Mouse (Mus musculus) mature B cell (primary cell): Measurements from ENCODE around the gene Twf2.
"Not testable (repeated sequence)": the region's sequence is repeated elsewhere in the genome, so short reads cannot be mapped to it uniquely, and the experiment has no call there.

ENCODE experiments used
- in situ Hi-C: fragments of 300-500 bp; cut with MboI; formaldehyde crosslinking; loops from 2 replicates; pipeline ENCODE4 v1.14.3; 2019

The Twf2 gene

GRCm38 (mm10) chr9:106202819-106203636 is at the start of gene Twf2:
Twf2 (plus strand) TSS chr9:106203108.
- in situ Hi-C loops: no loop called here

DNA sequence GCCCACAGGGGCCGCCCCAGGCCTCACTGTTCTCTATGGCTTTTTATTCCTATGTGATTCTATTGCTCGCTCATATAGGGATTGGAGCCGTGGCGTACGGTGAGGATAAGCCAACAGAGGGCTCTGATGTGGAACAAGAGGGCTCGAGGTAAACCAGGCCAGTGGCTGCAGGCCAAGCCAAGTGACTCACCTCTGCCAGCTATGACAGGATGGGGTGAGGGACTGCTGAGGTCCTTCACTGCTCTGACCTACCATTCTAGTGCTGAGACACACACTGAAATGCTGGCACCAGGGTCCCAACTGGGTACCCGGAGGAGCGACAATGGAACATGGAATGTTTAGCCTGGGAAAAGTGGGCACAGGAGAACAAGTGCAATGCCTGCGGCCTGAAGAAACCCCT is 48.8 kb upstream of the Twf2 start:
- in situ Hi-C loops: no loop called here

GRCm38 (mm10) chr9:106156419-106156818 is 46.5 kb upstream of the Twf2 start:
- in situ Hi-C loops: no loop called here

GRCm38 (mm10) chr9:106156921-106157622 is 45.8 kb upstream of the Twf2 start:
- in situ Hi-C loops: no loop called here

- in situ Hi-C loops: no loop called here
Measured at GRCm38 (mm10) chr9:106157623-106157925, 45.3 kb upstream of the Twf2 start.

- in situ Hi-C loops: no loop called here
Measured at GRCm38 (mm10) chr9:106158037-106158491, 44.8 kb upstream of the Twf2 start, which contains the start of gene Glyctk. Glyctk (minus strand) TSS chr9:106158138.

DNA sequence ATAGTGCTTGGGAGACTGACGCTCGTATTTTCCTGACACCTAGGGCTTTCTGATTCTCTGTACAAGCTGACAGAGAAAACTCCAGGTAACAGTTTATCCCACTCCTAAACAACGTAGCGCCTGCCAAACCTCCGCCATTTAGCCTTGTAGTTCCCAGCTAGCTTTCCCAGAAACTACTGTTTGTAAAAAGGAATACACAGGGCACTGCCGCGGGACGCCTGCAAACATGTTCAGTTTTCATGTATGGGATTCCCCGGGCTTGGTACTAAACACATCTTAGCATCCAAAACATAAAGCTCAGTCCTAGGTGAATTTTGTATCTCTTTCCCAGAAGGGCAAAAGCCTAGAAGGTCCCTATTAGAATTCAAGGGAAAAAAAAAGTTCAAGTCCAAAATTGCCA is 43.7 kb upstream of the Twf2 start:
- in situ Hi-C loops: no loop called here

DNA sequence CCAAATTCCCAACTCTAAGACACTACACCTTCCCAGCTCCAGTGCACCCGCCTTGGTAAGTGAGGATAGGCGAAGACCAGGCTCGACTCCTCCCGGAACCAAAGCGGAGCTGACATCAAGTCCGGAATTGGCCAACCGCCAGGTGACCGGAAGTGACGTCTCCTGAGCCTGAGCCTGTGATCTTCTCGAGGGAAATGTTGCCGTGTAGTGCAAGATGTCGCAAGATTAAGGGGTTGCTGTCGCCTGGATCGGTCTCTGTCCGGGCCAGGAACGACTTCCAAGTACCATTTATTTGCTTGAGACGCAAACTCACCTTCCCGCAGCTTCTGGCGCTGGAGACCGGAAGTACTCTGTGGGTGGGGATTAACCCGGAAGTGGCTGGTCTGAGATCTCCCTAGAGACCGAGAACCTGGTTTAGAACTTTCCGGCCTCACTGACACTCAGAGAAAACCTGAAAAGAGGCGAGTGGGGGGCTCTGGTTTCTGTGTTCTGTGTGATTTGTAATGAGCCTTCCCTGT is 43.1 kb upstream of the Twf2 start:
- in situ Hi-C loops: no loop called here

DNA sequence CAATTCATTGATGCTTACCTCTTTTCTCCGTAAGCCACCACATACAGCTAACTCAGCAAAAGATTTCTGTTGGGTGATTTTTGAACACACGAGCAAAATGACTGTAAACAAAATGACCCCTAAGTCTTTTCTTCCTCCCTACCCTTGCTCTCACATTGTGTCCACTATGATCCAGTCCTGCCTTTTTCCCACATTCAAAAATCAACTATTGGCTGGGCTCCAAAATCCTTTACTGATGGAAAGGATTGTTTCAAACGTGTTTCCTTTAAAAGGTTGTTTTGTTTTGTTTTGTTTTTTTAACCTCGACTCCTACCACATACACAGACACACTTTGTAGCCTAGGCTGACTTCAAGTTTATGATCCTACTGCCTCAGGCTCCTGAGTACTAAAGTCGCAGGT is 42.5 kb upstream of the Twf2 start:
- in situ Hi-C loops: no loop called here

DNA sequence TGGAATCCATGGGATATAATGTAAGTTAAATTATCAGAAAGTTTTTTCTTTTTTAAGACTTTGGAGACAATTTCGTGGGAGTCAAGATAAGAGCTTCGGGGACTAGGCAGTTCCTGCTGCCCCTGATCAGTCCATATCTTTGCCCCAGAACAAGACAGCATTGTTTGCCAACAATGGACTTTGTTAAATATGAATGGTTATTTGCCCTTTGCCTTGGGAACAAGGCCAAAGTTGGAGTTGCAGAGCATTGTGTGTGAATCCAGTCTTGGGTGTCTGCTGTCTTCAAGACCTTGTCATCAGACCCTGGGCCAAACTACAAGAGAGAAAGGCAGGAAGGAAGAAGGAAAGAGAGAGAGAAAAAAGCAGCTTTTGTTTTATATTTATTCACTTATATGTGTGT is 36.2 kb upstream of the Twf2 start:
- in situ Hi-C loops: no loop called here

DNA sequence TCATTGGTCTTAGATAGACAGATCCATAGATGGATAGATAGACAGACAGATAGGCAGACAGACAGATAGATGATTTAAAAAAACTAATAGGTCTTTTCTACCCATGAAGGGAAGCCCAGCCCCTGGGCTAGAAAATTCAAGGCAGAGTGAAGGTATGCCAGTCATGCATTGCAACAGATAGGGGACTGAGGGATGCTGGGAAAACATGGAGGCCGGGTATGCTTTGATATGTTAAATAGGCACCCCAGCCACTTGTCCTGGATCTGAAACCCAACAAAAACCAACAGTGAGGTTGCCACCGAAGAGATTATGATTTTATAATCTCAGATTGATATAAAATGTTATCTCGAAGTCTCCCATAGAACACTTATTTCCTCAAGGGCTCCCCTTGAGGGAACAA is 35.7 kb upstream of the Twf2 start:
- in situ Hi-C loops: no loop called here

- in situ Hi-C loops: no loop called here
Measured at GRCm38 (mm10) chr9:106167703-106168102, 35.2 kb upstream of the Twf2 start.

DNA sequence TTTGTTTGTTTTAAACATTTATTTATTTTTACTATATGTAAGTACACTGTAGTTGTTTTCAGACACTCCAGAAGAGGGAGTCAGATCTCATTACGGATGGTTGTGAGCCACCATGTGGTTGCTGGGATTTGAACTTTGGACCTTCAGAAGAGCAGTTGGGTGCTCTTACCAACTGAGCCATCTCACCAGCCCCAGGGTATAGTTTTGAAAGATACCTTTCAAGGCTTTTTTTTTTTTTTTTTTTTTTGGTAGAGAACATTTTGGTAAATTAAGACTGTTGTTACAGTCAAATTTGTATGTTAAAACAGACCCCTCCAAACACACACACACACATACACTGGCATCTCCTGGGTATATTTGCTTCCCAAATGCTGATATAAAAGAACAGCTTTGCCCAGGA is 33.9 kb upstream of the Twf2 start:
- in situ Hi-C loops: not testable (repeated sequence)

- in situ Hi-C loops: no loop called here
Measured at GRCm38 (mm10) chr9:106169917-106170316, 33.0 kb upstream of the Twf2 start.

- in situ Hi-C loops: no loop called here
Measured at GRCm38 (mm10) chr9:106170556-106171345, 32.2 kb upstream of the Twf2 start, which contains the start of gene Wdr82. Wdr82 (plus strand) TSS chr9:106170928.

GRCm38 (mm10) chr9:106171346-106172158 is 31.4 kb upstream of the Twf2 start:
- in situ Hi-C loops: no loop called here

DNA sequence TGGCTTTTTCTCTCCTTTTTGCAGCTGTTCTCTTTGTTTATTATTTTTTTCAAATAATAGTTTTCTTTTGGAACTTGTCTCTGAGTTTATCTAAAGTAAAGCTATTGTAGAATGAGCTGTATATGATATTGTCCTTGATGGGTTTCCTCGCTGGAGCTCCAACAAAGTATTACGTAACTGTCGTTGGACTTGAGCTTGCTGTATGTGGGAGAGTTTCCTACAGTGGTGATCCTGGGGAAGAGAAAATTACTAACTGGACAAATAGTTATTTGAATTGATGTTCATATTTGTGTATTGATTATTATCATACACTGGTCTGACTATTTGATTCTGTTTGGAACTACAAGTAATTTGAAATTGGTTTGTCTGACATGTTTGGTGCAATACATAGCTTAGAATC is 30.4 kb upstream of the Twf2 start:
- in situ Hi-C loops: no loop called here

GRCm38 (mm10) chr9:106173363-106173762 is 29.5 kb upstream of the Twf2 start:
- in situ Hi-C loops: no loop called here

DNA sequence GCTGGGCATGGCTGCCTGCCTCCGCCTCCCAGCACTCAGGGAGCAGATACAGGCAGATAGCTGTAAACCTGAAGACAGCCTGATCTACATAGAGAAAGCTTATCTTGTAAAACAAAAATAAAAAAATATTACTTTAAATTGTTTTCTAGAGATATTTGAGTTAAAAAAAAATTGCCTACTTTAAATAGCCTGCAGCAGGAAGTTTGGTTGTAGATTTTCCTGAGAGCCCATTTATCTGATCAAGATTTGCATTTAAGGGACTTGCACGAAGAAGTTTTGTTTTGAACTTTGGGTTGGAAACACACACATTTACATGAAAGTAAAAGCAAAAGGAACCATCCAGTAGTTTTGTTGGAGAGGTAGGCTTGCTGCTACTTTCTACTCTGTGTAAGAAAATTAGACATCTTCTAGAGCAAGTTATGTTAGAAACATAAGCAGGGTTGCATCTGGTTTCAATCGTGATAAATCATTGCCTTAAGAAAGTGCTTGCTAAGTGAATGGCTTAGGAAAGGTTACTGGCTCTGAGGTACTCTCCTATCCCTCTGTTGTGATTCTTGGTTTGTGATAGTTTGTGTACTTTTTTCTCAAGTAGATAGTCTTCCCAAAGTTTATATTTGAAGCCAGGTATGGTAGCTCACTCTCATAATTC is 27.2 kb upstream of the Twf2 start:
- in situ Hi-C loops: no loop called here

- in situ Hi-C loops: no loop called here
Measured at GRCm38 (mm10) chr9:106176769-106177168, 26.1 kb upstream of the Twf2 start.

DNA sequence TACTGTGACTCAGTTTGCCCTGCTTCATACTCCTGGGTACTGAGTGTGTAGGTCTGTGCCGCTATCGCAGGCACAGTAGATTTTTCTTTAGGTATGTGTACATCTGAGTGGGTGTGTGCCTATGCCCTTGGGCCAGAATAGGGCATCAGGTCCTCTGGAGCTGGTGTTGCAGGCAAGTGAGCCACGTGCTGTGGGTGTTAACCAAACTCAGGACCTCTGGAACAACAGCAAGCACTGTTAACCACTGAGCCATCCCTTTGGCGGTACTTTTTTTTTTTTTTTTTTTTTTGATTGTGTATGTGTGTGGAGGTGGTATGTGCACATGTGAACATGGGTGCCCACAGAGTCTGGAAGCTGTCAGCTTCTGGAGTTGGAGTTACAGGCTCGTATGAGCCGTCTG is 25.1 kb upstream of the Twf2 start:
- in situ Hi-C loops: no loop called here
